Mouse (Mus musculus) left cerebral cortex, adult 18-20 months (tissue): Measurements from ENCODE around the gene Efcab1. TPM values are rescaled to one million over a fixed set of nuclear protein-coding genes. Genes with fewer than 3 reads are reported as not detected.

Source experiments
- DNase-seq, 2 experiments: peaks; one replicate each; pipeline ENCODE4 v3.0.0; 2021 to 2022; ENCODE audit warnings: low spot score in 2 of 2, mixed read lengths in 1 of 2
- total RNA-seq, 2 experiments: library from RNA; stranded (reverse); gene quantifications; 2 replicates each; pipeline ENCODE4 v1.2.3; 2021

The Efcab1 gene
- total RNA-seq, 2 experiments from 2014 or later: 6.1 to 6.7 TPM

- no peak for DNase-seq
Measured at GRCm38 (mm10) chr16:14992461-14993107, 86.2 kb downstream of the Efcab1 start.

- no peak for DNase-seq
Measured at GRCm38 (mm10) chr16:15014724-15015123, 108.3 kb downstream of the Efcab1 start.
